ENCODE assay signal across 24 mouse cellular contexts in genomic region chr9:62406423-62407013, GRCm38 (mm10).
DNase-seq lines count a peak whose midpoint lies in the region; ATAC-seq and TF ChIP-seq lines count a peak whose summit lies in the region.
"Had no signal": no experiment of that assay in that cellular context is flagged by ENCODE, and none has a peak within 500 bp of the region (broad histone marks: within the 10 kb centered on the region; RNA-seq: fewer than 3 reads in every experiment).

No protein-coding gene starts in this region.

- no peaks in the 10 kb centered on the region for H3K36me3 ChIP-seq in intestine, embryonic 15.5 days
- H3K36me3 ChIP-seq in liver, embryonic 14.5 days (replicated peaks; ENCODE audit: control insufficient read depth, insufficient read depth, low read depth), result no peaks in the 10 kb centered on the region
- H3K36me3 ChIP-seq in stomach, embryonic 16.5 days (ENCODE audit: control insufficient read depth, insufficient read depth, low read length), result no peaks in the 10 kb centered on the region
- no peaks in the 10 kb centered on the region for H3K36me3 ChIP-seq in midbrain, embryonic 10.5 days
- no peaks in the 10 kb centered on the region for H3K36me3 ChIP-seq in kidney, embryonic 16.5 days (ENCODE audit: insufficient read depth, low read length)
- H3K36me3 ChIP-seq: embryonic facial prominence, embryonic 13.5 days; forebrain, embryonic 12.5 days; heart, embryonic 15.5 days; midbrain, embryonic 13.5 days had no signal

- no peak overlapping the region for H3K9ac ChIP-seq in intestine, embryonic 15.5 days
- no peak overlapping the region for H3K9ac ChIP-seq in liver, embryonic 14.5 days (replicated peaks)
- H3K9ac ChIP-seq in stomach, embryonic 16.5 days (ENCODE audit: low read length), result no peak overlapping the region
- H3K9ac ChIP-seq in kidney, embryonic 16.5 days (replicated peaks; ENCODE audit: low read length), result no peak overlapping the region
- H3K9ac ChIP-seq: embryonic facial prominence, embryonic 13.5 days; forebrain, embryonic 12.5 days; heart, embryonic 15.5 days; midbrain, embryonic 13.5 days had no signal

- no peak overlapping the region for H3K4me3 ChIP-seq in intestine, embryonic 15.5 days (replicated peaks)
- no peak overlapping the region for H3K4me3 ChIP-seq in liver, embryonic 14.5 days (ENCODE audit: insufficient read depth in 1 of 2, low read depth in 2 of 2, low read length in 2 of 2)
- H3K4me3 ChIP-seq in stomach, embryonic 16.5 days (replicated peaks; ENCODE audit: low read length), result no peak overlapping the region
- no peak overlapping the region for H3K4me3 ChIP-seq in midbrain, embryonic 10.5 days
- H3K4me3 ChIP-seq in kidney, embryonic 16.5 days (ENCODE audit: low read length), result no peak overlapping the region
- H3K4me3 ChIP-seq: embryonic facial prominence, embryonic 13.5 days; erythroblast, embryonic 14.5 days; forebrain, embryonic 12.5 days; heart, embryonic 15.5 days; left cerebral cortex, adult 2 months; midbrain, embryonic 13.5 days had no signal

- no peak for TF ChIP-seq EP300 in liver, embryonic 14.5 days (IDR thresholded peaks at IDR 0.05; ENCODE audit: low read depth)

- ATAC-seq in intestine, embryonic 15.5 days, result peak; percentile 85
- ATAC-seq in liver, embryonic 14.5 days (ENCODE audit: insufficient read depth), result peak; percentile 41; the same call in 1 of the 2 replicates
- peak; percentile 85 for ATAC-seq in stomach, embryonic 16.5 days (ENCODE audit: insufficient read depth, low FRiP score)
- ATAC-seq in cerebellum, adult (ENCODE audit: insufficient number of reproducible peaks, low FRiP score, low TSS enrichment), result no peak
- ATAC-seq in kidney, embryonic 16.5 days (ENCODE audit: low FRiP score, low TSS enrichment), result no peak
- ATAC-seq: hindbrain, embryonic 16.5 days; midbrain, embryonic 13.5 days had no signal

- 56% methylated on average over 7 of the region's 7 CpGs for WGBS in intestine, embryonic 15.5 days
- WGBS in liver, embryonic 14.5 days (ENCODE audit: insufficient replicate concordance), result 30% methylated on average over 7 of the region's 7 CpGs
- WGBS in stomach, embryonic 16.5 days, result 56% methylated on average over 7 of the region's 7 CpGs
- WGBS in midbrain, embryonic 10.5 days, result 90% methylated on average over 7 of the region's 7 CpGs
- WGBS in kidney, embryonic 16.5 days, result 78% methylated on average over 7 of the region's 7 CpGs

- H3K9me3 ChIP-seq in intestine, embryonic 15.5 days, result peaks cover 3% of the 10 kb centered on the region; the same call in 1 of the 2 replicates
- H3K9me3 ChIP-seq in liver, embryonic 14.5 days (ENCODE audit: control insufficient read depth, low read length), result no peaks in the 10 kb centered on the region
- 0 out of 2 replicates have a peak, but pooled peaks cover 3% of the 10 kb centered on the region for H3K9me3 ChIP-seq in stomach, embryonic 16.5 days (replicated peaks; ENCODE audit: control insufficient read depth, low read length)
- H3K9me3 ChIP-seq in midbrain, embryonic 10.5 days (replicated peaks), result no peaks in the 10 kb centered on the region
- H3K9me3 ChIP-seq in kidney, embryonic 16.5 days (ENCODE audit: low read length), result no peaks in the 10 kb centered on the region
- H3K9me3 ChIP-seq: embryonic facial prominence, embryonic 13.5 days; forebrain, embryonic 12.5 days; heart, embryonic 15.5 days; midbrain, embryonic 13.5 days had no signal

- TF ChIP-seq CTCF in liver, embryonic 14.5 days (IDR thresholded peaks at IDR 0.05; ENCODE audit: low read depth), result no peak

- H3K27me3 ChIP-seq in intestine, embryonic 15.5 days (replicated peaks), result no peaks in the 10 kb centered on the region
- no peaks in the 10 kb centered on the region for H3K27me3 ChIP-seq in liver, embryonic 14.5 days (ENCODE audit: control insufficient read depth, insufficient read depth, low read length)
- no peaks in the 10 kb centered on the region for H3K27me3 ChIP-seq in stomach, embryonic 16.5 days (ENCODE audit: control insufficient read depth, insufficient read depth, low read length)
- no peaks in the 10 kb centered on the region for H3K27me3 ChIP-seq in midbrain, embryonic 10.5 days (ENCODE audit: low read depth, poor library complexity, severe bottlenecking)
- no peaks in the 10 kb centered on the region for H3K27me3 ChIP-seq in kidney, embryonic 16.5 days (ENCODE audit: insufficient read depth, low read length)
- H3K27me3 ChIP-seq: embryonic facial prominence, embryonic 13.5 days; forebrain, embryonic 12.5 days; heart, embryonic 15.5 days; midbrain, embryonic 13.5 days had no signal

- H3K4me1 ChIP-seq in intestine, embryonic 15.5 days (replicated peaks), result no peaks in the 10 kb centered on the region
- H3K4me1 ChIP-seq in liver, embryonic 14.5 days (replicated peaks; ENCODE audit: control insufficient read depth in 2 of 2, insufficient read depth in 2 of 2, low read length in 1 of 2), result peaks cover 2 to 14% of the 10 kb centered on the region in 2 experiments; a peak in 3 of 4 replicates
- H3K4me1 ChIP-seq in stomach, embryonic 16.5 days (ENCODE audit: control insufficient read depth, insufficient read depth, low read length), result no peaks in the 10 kb centered on the region
- peaks cover 4% of the 10 kb centered on the region; the same call in 1 of the 2 replicates for H3K4me1 ChIP-seq in midbrain, embryonic 10.5 days
- no peaks in the 10 kb centered on the region for H3K4me1 ChIP-seq in kidney, embryonic 16.5 days (ENCODE audit: insufficient read depth, low read length)
- H3K4me1 ChIP-seq: forebrain, embryonic 12.5 days; heart, embryonic 15.5 days; midbrain, embryonic 13.5 days had no signal

- no peak overlapping the region for H3K4me2 ChIP-seq in intestine, embryonic 15.5 days (replicated peaks)
- H3K4me2 ChIP-seq in liver, embryonic 14.5 days (ENCODE audit: low read depth), result no peak overlapping the region
- no peak overlapping the region for H3K4me2 ChIP-seq in stomach, embryonic 16.5 days (ENCODE audit: low read depth, low read length)
- H3K4me2 ChIP-seq in kidney, embryonic 16.5 days (replicated peaks; ENCODE audit: low read depth, low read length), result no peak overlapping the region
- H3K4me2 ChIP-seq: embryonic facial prominence, embryonic 13.5 days; forebrain, embryonic 12.5 days; heart, embryonic 15.5 days; midbrain, embryonic 13.5 days had no signal

- no peak overlapping the region for H3K27ac ChIP-seq in intestine, embryonic 15.5 days
- peak overlapping the region; percentile 2; the same call in 1 of the 2 replicates for H3K27ac ChIP-seq in liver, embryonic 14.5 days
- no peak overlapping the region for H3K27ac ChIP-seq in stomach, embryonic 16.5 days (ENCODE audit: low read length)
- no peak overlapping the region for H3K27ac ChIP-seq in midbrain, embryonic 10.5 days (replicated peaks)
- H3K27ac ChIP-seq in kidney, embryonic 16.5 days (ENCODE audit: low read length), result no peak overlapping the region
- H3K27ac ChIP-seq: embryonic facial prominence, embryonic 13.5 days; forebrain, embryonic 12.5 days; heart, embryonic 15.5 days; kidney, postnatal 0 days; left cerebral cortex, adult 2 months; midbrain, embryonic 13.5 days had no signal

- DNase-seq in 416B (ENCODE audit: low read depth), result peak; percentile 50
- peak in 2 of 3 experiments; percentile 26 to 27 for DNase-seq in liver, embryonic 14.5 days (ENCODE audit: low read depth in 3 of 3, low spot score in 3 of 3)
- DNase-seq in midbrain, embryonic 10.5 days (ENCODE audit: low spot score), result no peak
- DNase-seq: adrenal gland, adult 8-10 months; cerebellum, adult 8-10 months; cerebellum, postnatal 36 days; embryo, embryonic 11 days; heart, postnatal 4 days; kidney, adult 11 months; left cerebral cortex, postnatal 4 days; lung, adult 18-20 months; lung, postnatal 14 days had no signal

Comparison
In these comparisons a context has a peak if more than half of its experiments do, and no peak if none do; other contexts are left out.
1. ATAC-seq: peak in intestine, embryonic 15.5 days (single experiment), liver, embryonic 14.5 days (single experiment) and stomach, embryonic 16.5 days (single experiment); none in cerebellum, adult (single experiment) and kidney, embryonic 16.5 days (single experiment).